Mouse (Mus musculus): ENCODE measurements around the gene Pak6. TPM values are rescaled to one million over a fixed set of nuclear protein-coding genes. Genes with fewer than 3 reads are reported as not detected.

The Pak6 gene
- polyA plus RNA-seq, 2 experiments: 4.6 to 5.5 TPM

DNA sequence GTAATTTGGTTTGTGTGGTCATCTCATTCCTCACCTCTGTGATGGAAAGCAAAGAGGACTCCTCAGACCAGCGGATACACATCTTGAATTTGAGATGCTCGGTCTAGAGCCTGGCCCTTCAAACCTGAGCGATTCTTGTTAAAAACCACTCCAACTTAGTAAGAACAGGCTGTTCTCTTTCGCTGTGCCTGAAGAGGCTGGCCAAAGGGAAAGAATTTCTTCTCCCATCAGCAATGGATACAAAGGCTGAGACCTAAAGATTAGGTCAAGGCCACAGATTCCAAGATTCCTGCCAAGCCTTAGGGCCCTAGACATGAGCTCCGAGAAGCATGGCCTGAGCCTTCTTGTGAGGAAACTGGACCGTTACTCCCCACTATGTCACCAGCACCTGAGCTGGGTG is 17.8 kb downstream of the Pak6 start:
- H3K4me2 ChIP-seq (replicated peaks; ENCODE audit: low read depth, low read length, severe bottlenecking): no peak overlapping the region
- no peak overlapping the region for H3K27ac ChIP-seq (replicated peaks; ENCODE audit: low read depth, low read length)
- WGBS: 91% methylated on average over 6 of the region's 6 CpGs
- H3K4me1 ChIP-seq (ENCODE audit: control insufficient read depth, insufficient read depth, low read length): no peaks in the 10 kb centered on the region; the same call in 1 of the 2 replicates
- H3K4me3 ChIP-seq (replicated peaks; ENCODE audit: low read length): no peak overlapping the region
- H3K9me3 ChIP-seq (ENCODE audit: control insufficient read depth, low read length): no peaks in the 10 kb centered on the region
- ATAC-seq (ENCODE audit: low FRiP score, low read depth) (no peak), DNase-seq (ENCODE audit: low spot score) (no peak)
- no peak overlapping the region for H3K9ac ChIP-seq (ENCODE audit: low read depth, low read length, severe bottlenecking)
- H3K27me3 ChIP-seq (ENCODE audit: control insufficient read depth, insufficient read depth, low read length): peaks cover 35% of the 10 kb centered on the region
- TF ChIP-seq POLR2A (IDR thresholded peaks at IDR 0.05; ENCODE audit: borderline replicate concordance, extremely low read depth, insufficient read depth, insufficient read length): no peak
- H3K36me3 ChIP-seq (ENCODE audit: control insufficient read depth, insufficient read depth, low read length): no peaks in the 10 kb centered on the region

DNA sequence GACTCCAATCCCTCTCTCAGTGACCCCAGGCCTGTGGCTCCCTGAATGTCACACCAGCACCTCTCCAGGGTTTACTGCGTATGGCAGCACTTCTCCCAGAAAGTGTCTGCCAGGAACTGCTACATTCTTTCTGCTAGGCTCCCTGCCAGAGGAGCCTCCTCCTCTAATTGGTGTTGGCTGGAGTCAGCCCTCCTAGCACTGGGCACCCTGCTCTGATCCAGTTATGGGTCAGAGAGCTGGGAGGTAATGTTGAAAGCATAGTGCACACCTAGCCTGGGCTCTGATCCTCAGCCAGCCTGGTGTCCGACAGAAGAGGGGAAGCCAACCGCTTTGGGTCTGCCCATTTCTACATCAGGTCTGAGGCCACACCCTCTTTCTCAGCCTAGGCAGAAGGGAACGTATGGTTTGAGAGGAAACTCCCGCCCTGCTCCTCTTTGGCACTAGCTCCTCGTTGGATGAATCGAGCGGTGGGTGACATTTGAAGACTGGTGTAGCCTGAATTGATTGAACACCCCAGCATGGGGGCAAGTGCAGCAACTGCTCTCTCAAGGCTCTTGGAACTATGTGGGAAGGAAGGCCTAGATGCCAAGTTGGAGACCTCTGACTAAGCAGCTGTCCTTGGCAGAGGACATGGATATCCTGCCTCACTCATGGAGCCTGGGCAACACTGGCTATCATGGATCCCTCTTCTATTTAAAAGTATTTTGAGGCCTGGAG is 19.6 kb downstream of the Pak6 start:
- ATAC-seq (ENCODE audit: low FRiP score, low read depth): no peak

DNA sequence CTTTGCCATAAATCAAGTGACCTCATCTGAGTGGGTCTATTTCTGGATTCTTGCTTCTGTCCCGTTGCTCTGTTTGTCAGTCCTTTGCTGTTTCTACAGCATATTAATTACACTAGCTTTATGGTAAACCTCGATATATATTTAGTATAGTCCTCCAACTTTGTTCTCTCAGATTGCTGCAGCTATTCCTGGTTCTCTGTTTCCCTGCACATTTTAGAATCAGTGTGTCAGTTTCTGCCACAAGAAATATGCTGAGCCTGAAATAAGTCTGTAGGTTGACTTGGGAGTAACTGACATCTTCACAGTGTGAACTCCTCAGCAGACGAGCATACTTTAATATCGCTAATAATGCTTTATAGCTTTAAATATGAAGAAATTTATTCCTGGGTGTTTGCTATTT is 22.0 kb downstream of the Pak6 start:
- H3K27me3 ChIP-seq (ENCODE audit: control insufficient read depth, insufficient read depth, low read length): no peaks in the 10 kb centered on the region
- no peak overlapping the region for H3K4me3 ChIP-seq (replicated peaks; ENCODE audit: low read length)
- no peaks in the 10 kb centered on the region for H3K36me3 ChIP-seq (ENCODE audit: control insufficient read depth, insufficient read depth, low read length)
- ATAC-seq (ENCODE audit: low FRiP score, low read depth) (no peak), DNase-seq (ENCODE audit: low spot score) (no peak)
- WGBS: 83% methylated on average over 4 of the region's 4 CpGs
- TF ChIP-seq POLR2A (IDR thresholded peaks at IDR 0.05; ENCODE audit: borderline replicate concordance, extremely low read depth, insufficient read depth, insufficient read length): no peak
- H3K9ac ChIP-seq (ENCODE audit: low read depth, low read length, severe bottlenecking): no peak overlapping the region
- no peak overlapping the region for H3K27ac ChIP-seq (replicated peaks; ENCODE audit: low read depth, low read length)
- H3K9me3 ChIP-seq (ENCODE audit: control insufficient read depth, low read length): no peaks in the 10 kb centered on the region
- no peak overlapping the region for H3K4me2 ChIP-seq (replicated peaks; ENCODE audit: low read depth, low read length, severe bottlenecking)
- H3K4me1 ChIP-seq (ENCODE audit: control insufficient read depth, insufficient read depth, low read length): no peaks in the 10 kb centered on the region

More for the DNA sequence above, 19.6 kb downstream of the Pak6 start:
- no peaks in the 10 kb centered on the region for H3K9me3 ChIP-seq (ENCODE audit: control insufficient read depth, low read length)
- WGBS: 33% methylated on average over 8 of the region's 8 CpGs
- H3K4me3 ChIP-seq (replicated peaks; ENCODE audit: low read length): no peak overlapping the region
- peaks cover 17% of the 10 kb centered on the region for H3K27me3 ChIP-seq (ENCODE audit: control insufficient read depth, insufficient read depth, low read length)
- no peaks in the 10 kb centered on the region for H3K4me1 ChIP-seq (ENCODE audit: control insufficient read depth, insufficient read depth, low read length)
- no peak for DNase-seq (ENCODE audit: low spot score)
- H3K27ac ChIP-seq (replicated peaks; ENCODE audit: low read depth, low read length): no peak overlapping the region
- TF ChIP-seq POLR2A (IDR thresholded peaks at IDR 0.05; ENCODE audit: borderline replicate concordance, extremely low read depth, insufficient read depth, insufficient read length): no peak
- H3K4me2 ChIP-seq (replicated peaks; ENCODE audit: low read depth, low read length, severe bottlenecking): no peak overlapping the region
- no peak overlapping the region for H3K9ac ChIP-seq (ENCODE audit: low read depth, low read length, severe bottlenecking)
- no peaks in the 10 kb centered on the region for H3K36me3 ChIP-seq (ENCODE audit: control insufficient read depth, insufficient read depth, low read length)

DNA sequence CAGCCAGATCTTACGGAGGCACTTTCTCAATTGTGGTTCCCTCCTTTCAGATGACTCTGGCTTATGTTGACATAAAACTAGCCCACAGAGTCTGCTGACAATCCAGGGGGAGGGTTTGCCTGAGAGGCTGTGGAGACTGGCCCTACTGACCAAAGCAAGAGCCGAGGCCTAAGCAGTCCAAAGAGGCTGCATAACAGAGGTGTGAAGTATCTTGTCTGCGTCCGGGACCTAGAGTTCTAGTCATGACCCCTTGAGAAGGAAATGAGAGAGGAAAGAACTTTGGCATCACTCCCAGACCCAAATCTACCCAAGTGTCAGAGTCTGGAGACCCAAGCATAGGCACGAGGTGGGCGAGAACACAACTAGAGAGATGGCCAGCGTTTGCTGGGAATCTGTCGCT is 23.6 kb downstream of the Pak6 start:
- WGBS: 74% methylated on average over 8 of the region's 8 CpGs
- Histone ChIP-seq H3K27ac (replicated peaks; ENCODE audit: low read depth, low read length) (no peak overlapping the region), H3K36me3 (ENCODE audit: control insufficient read depth, insufficient read depth, low read length) (no peaks in the 10 kb centered on the region), H3K27me3 (ENCODE audit: control insufficient read depth, insufficient read depth, low read length) (no peaks in the 10 kb centered on the region), H3K9ac (ENCODE audit: low read depth, low read length, severe bottlenecking) (no peak overlapping the region), H3K4me2 (replicated peaks; ENCODE audit: low read depth, low read length, severe bottlenecking) (no peak overlapping the region), H3K9me3 (ENCODE audit: control insufficient read depth, low read length) (no peaks in the 10 kb centered on the region), H3K4me3 (replicated peaks; ENCODE audit: low read length) (no peak overlapping the region), H3K4me1 (ENCODE audit: control insufficient read depth, insufficient read depth, low read length) (no peaks in the 10 kb centered on the region)
- DNase-seq (ENCODE audit: low spot score) (no peak), ATAC-seq (ENCODE audit: low FRiP score, low read depth) (no peak)
- no peak for TF ChIP-seq POLR2A (IDR thresholded peaks at IDR 0.05; ENCODE audit: borderline replicate concordance, extremely low read depth, insufficient read depth, insufficient read length)

DNA sequence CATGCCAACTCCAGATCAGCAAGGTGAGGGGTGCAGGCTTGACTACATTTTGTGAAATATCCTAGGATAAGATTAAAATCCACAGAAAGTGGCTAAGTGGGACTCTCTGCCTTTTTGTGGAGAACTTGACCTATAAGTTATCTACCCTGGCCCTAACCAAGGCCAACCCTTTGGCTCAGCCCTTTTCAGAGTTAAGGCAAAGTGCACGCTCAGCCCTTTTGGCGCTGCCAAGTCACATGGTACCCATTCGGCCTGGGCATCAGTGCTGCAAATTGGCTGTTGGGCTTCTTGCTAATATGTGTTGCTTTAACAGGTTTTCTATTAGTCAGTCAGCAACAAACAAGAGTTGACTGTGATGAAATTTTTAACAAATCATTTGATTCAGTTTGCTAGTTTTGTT is 24.7 kb downstream of the Pak6 start:
- Histone ChIP-seq H3K9ac (ENCODE audit: low read depth, low read length, severe bottlenecking) (no peak overlapping the region), H3K4me3 (replicated peaks; ENCODE audit: low read length) (no peak overlapping the region), H3K4me2 (replicated peaks; ENCODE audit: low read depth, low read length, severe bottlenecking) (no peak overlapping the region), H3K36me3 (ENCODE audit: control insufficient read depth, insufficient read depth, low read length) (no peaks in the 10 kb centered on the region), H3K4me1 (ENCODE audit: control insufficient read depth, insufficient read depth, low read length) (no peaks in the 10 kb centered on the region), H3K9me3 (ENCODE audit: control insufficient read depth, low read length) (no peaks in the 10 kb centered on the region), H3K27ac (replicated peaks; ENCODE audit: low read depth, low read length) (no peak overlapping the region), H3K27me3 (ENCODE audit: control insufficient read depth, insufficient read depth, low read length) (no peaks in the 10 kb centered on the region)
- no peak for TF ChIP-seq POLR2A (IDR thresholded peaks at IDR 0.05; ENCODE audit: borderline replicate concordance, extremely low read depth, insufficient read depth, insufficient read length)
- ATAC-seq (ENCODE audit: low FRiP score, low read depth) (no peak), DNase-seq (ENCODE audit: low spot score) (no peak)
- WGBS: 89% methylated on average over 3 of the region's 3 CpGs
